Mouse (Mus musculus) heart, postnatal 10 days (tissue): ENCODE measurements around the gene Serhl. TPM values are rescaled to one million over a fixed set of nuclear protein-coding genes. Genes with fewer than 3 reads are reported as not detected.

Experiments used
- DNase-seq, 2 experiments: peaks; one replicate each; pipeline ENCODE4 v3.0.0; 2021
- intact Hi-C: fragments of 180-260 bp; cut with DNase I; formaldehyde crosslinking; loops from one replicate; pipeline ENCODE4 v1.15.1; 2025
- total RNA-seq, 2 experiments: library from RNA; stranded (reverse); gene quantifications; 2 replicates each; pipeline ENCODE4 v1.2.3; 2021

The Serhl gene
- total RNA-seq, 2 experiments from 2014 or later = 54.6 to 59.1 TPM

DNA sequence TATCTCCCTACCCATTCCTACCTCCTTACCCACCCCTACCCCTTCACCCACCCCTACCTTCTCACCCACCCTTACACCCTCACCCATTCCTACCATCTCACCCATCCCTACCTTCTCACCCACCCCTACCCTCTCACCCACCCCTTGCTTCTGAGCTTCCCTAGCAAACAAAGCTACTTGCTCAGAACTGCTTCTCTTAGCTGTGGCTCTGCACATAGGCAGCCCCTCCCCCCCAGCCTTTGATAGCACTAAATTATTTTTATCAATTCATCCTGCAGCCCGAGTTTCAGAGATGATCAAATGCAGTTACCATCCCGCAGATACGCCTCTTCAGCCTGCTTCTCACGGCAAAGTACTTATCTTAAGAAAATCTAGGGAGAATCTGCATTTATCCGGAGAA, 5.8 kb upstream of the Serhl start:
- DNase-seq = no peak
- intact Hi-C loops = no loop called here

DNA sequence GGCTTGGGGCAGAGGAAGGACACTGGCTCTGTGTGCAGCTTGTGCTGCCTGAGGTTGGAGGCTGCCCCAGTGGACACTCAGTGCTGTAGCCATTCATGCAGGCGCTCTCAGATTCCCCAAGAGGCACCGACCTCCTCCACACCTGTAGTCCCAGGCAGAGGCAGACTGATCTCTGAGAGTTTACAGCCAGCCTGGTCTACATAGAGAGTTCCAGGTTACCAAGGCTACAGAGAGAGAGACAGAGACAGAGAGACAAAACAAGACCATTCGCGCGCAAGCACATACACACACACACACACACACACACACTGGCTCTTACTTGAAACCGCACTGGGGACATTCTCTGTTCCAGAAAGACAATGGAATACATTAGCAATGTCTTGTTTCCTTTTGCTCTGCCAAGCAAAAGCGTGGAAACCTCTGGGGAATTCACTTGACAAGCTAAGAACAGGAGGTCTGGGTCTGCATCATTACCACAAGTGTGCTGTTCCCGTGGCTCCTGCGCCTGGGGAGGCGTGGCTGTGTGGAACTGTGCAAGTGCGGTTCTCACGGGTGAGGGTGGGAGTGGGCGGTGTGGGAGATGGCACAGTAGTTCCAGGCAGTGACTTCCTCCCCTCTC, 5.2 kb upstream of the Serhl start:
- intact Hi-C loops = no loop called here
- peak; percentile 64 to 74 for DNase-seq

- intact Hi-C loops = no loop called here
- DNase-seq = peak; percentile 39 to 75
Measured at GRCm38 (mm10) chr15:83085901-83086300, 3.4 kb upstream of the Serhl start.

- intact Hi-C loops = no loop called here
- DNase-seq = no peak
Measured at GRCm38 (mm10) chr15:83086636-83087328, 2.5 kb upstream of the Serhl start.

GRCm38 (mm10) chr15:83088495-83089428, 544 bp upstream of the Serhl start:
- intact Hi-C loops = no loop called here
- no peak for DNase-seq

DNA sequence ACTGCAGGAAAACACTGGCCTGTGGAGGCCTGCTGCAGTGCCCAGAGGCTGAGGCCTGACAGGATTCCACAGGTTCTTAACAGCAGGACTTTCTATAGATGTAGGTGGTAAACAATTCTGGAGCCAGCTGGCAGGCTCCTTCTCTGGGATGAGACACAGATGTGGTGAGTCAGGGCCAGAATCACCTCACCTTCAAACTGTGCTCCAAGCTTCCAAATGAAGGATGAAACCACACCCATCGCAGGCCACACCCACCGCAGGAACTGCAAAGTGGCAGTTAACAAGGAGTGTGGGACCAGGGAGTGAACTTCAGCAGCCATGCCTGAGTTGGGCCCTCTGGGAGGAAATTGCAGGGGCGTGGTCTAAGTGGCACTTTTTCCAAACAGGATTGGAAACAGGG, 1.6 kb downstream of the Serhl start:
- intact Hi-C loops = no loop called here
- no peak for DNase-seq

- DNase-seq = peak in 1 of 2 experiments; percentile 26
- intact Hi-C loops = no loop called here
Measured at GRCm38 (mm10) chr15:83093687-83094086, 4.4 kb downstream of the Serhl start.

- intact Hi-C loops = loop anchor here (5.0 kb wide), 2 partner anchors 39 to 194 kb away; no protein-coding TSS in a partner anchor
Measured at GRCm38 (mm10) chr15:83095950-83096349, 6.6 kb downstream of the Serhl start.

GRCm38 (mm10) chr15:83099533-83100331, 10.4 kb downstream of the Serhl start:
- peak; percentile 95 to 97 for DNase-seq
- intact Hi-C loops = loop anchor here (5.0 kb wide), 2 partner anchors 42 to 197 kb away; no protein-coding TSS in a partner anchor

More at GRCm38 (mm10) chr15:83095950-83096349, 6.6 kb downstream of the Serhl start:
- no peak for DNase-seq

DNA sequence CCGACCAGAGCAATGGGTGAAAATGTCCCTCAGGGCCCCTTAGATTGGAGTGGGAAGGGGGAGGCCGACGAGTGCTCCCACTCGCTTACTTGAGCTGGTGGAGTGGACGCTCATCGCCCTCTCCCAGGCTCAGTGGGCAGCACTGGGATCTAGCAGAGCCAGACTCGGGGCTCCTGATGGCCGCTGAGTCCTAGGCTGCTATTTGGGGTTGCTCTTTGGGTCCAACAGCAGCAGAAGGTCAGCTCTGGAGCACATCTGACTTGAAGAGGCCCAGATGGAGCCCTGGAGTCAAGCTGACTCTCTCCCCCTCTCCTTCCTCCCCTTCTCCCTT, 11.0 kb downstream of the Serhl start:
- DNase-seq = no peak
- intact Hi-C loops = no loop called here

GRCm38 (mm10) chr15:83103111-83103510, 13.8 kb downstream of the Serhl start:
- intact Hi-C loops = no loop called here

DNA sequence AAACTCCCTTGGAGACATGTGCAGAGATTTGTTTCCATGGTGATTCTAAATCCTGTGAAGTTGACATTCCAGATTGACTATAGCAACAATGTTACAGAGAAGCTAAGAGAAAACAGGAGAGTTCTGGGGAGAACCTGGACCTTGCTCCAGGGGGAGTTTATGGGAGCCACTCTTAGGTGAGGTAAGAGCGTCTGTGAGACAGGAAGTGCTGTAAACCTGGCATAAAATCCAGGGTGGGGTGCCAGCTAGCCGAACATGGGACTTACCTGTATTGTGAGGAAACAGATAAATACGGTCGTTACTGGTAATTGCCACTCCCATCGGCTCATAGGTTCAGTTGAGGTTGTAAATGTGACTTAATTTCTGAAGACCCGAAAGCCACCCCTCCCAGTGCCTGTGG, 17.1 kb downstream of the Serhl start:
- intact Hi-C loops = no loop called here
- DNase-seq = no peak

More at GRCm38 (mm10) chr15:83103111-83103510, 13.8 kb downstream of the Serhl start:
- no peak for DNase-seq

- intact Hi-C loops = no loop called here
- no peak for DNase-seq
Measured at GRCm38 (mm10) chr15:83107814-83108213, 18.5 kb downstream of the Serhl start.

DNA sequence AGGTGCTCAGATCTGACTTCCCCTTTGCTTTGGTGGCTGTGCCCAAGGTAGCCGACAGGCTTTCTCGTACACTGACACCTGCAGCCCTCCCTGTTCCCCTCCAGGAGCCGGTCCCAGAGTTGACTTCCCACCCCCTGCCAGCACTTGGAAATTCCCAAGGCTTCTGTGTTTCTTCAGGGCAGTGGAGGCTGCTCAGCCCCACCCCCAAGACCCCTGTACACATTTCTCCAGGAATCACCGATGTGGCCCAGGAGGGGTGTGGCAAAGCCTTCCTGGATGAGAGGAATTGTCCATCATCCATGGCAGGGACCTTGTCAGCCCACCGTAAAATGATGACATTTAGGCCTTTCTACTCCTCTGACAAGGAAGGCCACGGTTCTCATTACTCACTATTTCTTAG, 22.0 kb downstream of the Serhl start:
- intact Hi-C loops = no loop called here

GRCm38 (mm10) chr15:83111874-83112273, 22.6 kb downstream of the Serhl start:
- intact Hi-C loops = loop anchor here (2.0 kb wide), 2 partner anchors 297 to 307 kb away; no protein-coding TSS in a partner anchor
- no peak for DNase-seq

More for the DNA sequence above, 22.0 kb downstream of the Serhl start:
- no peak for DNase-seq

- intact Hi-C loops = loop anchor here (2.0 kb wide), 2 partner anchors 298 to 308 kb away; no protein-coding TSS in a partner anchor
- DNase-seq = peak; percentile 77 to 87
Measured at GRCm38 (mm10) chr15:83112898-83113297, 23.6 kb downstream of the Serhl start.

DNA sequence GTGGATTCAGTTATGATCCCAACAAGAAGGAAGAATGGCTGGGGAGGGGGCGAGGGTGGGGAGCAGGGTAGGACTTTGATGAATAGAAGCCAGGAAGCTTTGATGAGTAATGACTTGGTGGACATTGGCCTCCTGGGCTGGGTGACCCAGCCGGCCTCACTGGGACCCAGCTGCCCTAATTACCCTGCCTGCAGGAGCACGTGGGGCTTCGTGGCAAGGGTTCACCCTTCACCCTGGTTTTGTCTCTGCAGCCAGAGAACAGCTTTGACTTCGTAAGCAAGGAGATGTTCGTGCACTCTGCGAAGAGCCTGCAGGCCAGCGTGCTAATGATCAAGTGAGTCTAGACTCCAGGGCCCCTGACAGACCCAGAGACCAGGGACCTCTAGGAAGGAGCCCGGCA, 24.8 kb downstream of the Serhl start:
- no peak for DNase-seq
- intact Hi-C loops = no loop called here

- intact Hi-C loops = no loop called here
- no peak for DNase-seq
Measured at GRCm38 (mm10) chr15:83115071-83115470, 25.8 kb downstream of the Serhl start.

DNA sequence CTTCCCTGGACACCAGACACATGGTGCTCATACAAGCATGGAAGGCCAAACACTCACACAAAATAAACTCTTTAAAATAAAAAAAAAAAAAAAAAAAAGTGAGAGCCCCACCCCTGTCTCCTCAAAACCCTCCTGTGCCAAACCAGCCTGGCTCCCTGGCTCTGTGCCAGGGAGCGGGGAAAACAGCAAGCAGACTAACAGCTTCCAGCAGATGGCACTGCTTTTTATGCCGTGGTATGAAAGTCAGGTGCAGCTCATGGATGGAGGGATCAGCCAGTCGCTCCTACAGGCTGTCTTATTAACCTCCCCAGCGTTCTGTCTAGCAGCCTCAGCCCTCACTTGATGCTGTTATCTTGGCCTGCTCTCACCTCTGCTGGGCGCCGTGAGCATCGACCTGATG, 29.1 kb downstream of the Serhl start:
- intact Hi-C loops = no loop called here
- DNase-seq = peak; percentile 53 to 63
